Mouse (Mus musculus) hindbrain, embryonic 14.5 days (tissue): ENCODE data around the gene Cd3d. TPM values are rescaled to one million over a fixed set of nuclear protein-coding genes. Genes with fewer than 3 reads are reported as not detected.
"Not testable (repeated sequence)": the region's sequence is repeated elsewhere in the genome, so short reads cannot be mapped to it uniquely, and the experiment has no call there.

Experiments used
- ATAC-seq: fragments of 200-750 bp; cut with Nextera tagmentation; 2 replicates; pipeline ENCODE4 v1.8.0; 2017; ENCODE audit warnings: moderate number of reproducible peaks, mild to moderate bottlenecking, moderate TSS enrichment, moderate library complexity; ENCODE audit not compliant: low FRiP score
- DNase-seq: peaks from one replicate; pipeline ENCODE4 v3.0.0-alpha.2; 2015; ENCODE audit warnings: low spot score
- H3K27ac ChIP-seq: fragments of 300-500 bp; sonication (generic); 2 replicates; pipeline ENCODE4 v1.5.1; 2014; ENCODE audit warnings: mild to moderate bottlenecking, moderate library complexity
- H3K27me3 ChIP-seq: fragments of 300-500 bp; sonication (generic); 2 replicates; pipeline ENCODE4 v1.6.1; 2014; ENCODE audit warnings: mild to moderate bottlenecking, low read length, mixed read lengths; ENCODE audit not compliant: control insufficient read depth, insufficient read depth
- H3K36me3 ChIP-seq: fragments of 300-500 bp; sonication (generic); replicated peaks from 2 replicates; pipeline ENCODE4 v1.6.1; 2014; ENCODE audit not compliant: control insufficient read depth, insufficient read depth
- H3K4me1 ChIP-seq: fragments of 300-500 bp; sonication (generic); replicated peaks from 2 replicates; pipeline ENCODE4 v1.6.1; 2014; ENCODE audit warnings: antibody characterized with exemption, low read length, mixed read lengths; ENCODE audit not compliant: control insufficient read depth, insufficient read depth
- H3K4me2 ChIP-seq: fragments of 300-500 bp; sonication (generic); replicated peaks from 2 replicates; pipeline ENCODE4 v1.6.1; 2014; ENCODE audit warnings: mild to moderate bottlenecking, moderate library complexity
- H3K4me3 ChIP-seq: fragments of 300-500 bp; sonication (generic); replicated peaks from 2 replicates; pipeline ENCODE4 v1.5.1; 2014; ENCODE audit warnings: mild to moderate bottlenecking, low read length
- H3K9ac ChIP-seq: fragments of 300-500 bp; sonication (generic); 2 replicates; pipeline ENCODE4 v1.6.1; 2014
- H3K9me3 ChIP-seq: fragments of 300-500 bp; sonication (generic); 2 replicates; pipeline ENCODE4 v1.6.1; 2016; ENCODE audit warnings: low read length; ENCODE audit not compliant: control insufficient read depth
- WGBS: fragments of 180-500 bp; shearing (Covaris S2); extraction: QIAGEN DNeasy Blood & Tissue Kit; methylation state at CpG from one replicate; pipeline ENCODE4 v1.1.7; 2014; 5-methylcytosine and 5-hydroxymethylcytosine counted together
- polyA plus RNA-seq: library from polyadenylated mRNA; unstranded; fragments of >200 nt; fragmentation: Nextera tagmentation; extraction: Ambion mirVana; gene quantifications from 2 replicates; pipeline ENCODE4 v1.2.1, GENCODE M21; 2014

The Cd3d gene
- polyA plus RNA-seq, 1 experiment from 2014 or later, result not detected

GRCm38 (mm10) chr9:44967763-44968162, 13.8 kb upstream of the Cd3d start:
- not testable (repeated sequence) for H3K4me3 ChIP-seq, ATAC-seq, DNase-seq, H3K4me2 ChIP-seq, H3K27me3 ChIP-seq, H3K9me3 ChIP-seq, H3K36me3 ChIP-seq, H3K9ac ChIP-seq, H3K27ac ChIP-seq
- H3K4me1 ChIP-seq, result peaks cover 14% of the 10 kb centered on the region
- 84% methylated on average over 5 of the region's 5 CpGs for WGBS

- H3K4me3 ChIP-seq, result no peak overlapping the region
- ATAC-seq (no peak), DNase-seq (no peak)
- peaks cover 11% of the 10 kb centered on the region for H3K4me1 ChIP-seq
- H3K27me3 ChIP-seq, result peaks cover 17% of the 10 kb centered on the region
- H3K9me3 ChIP-seq, result no peaks in the 10 kb centered on the region
- WGBS, result 79% methylated on average over 1 of the region's 1 CpGs
- H3K36me3 ChIP-seq, result no peaks in the 10 kb centered on the region
- H3K27ac ChIP-seq, result no peak overlapping the region
- H3K4me2 ChIP-seq, result no peak overlapping the region
- no peak overlapping the region for H3K9ac ChIP-seq
These were observed 12.1 kb upstream of the Cd3d start for GRCm38 (mm10) chr9:44969450-44969849.

GRCm38 (mm10) chr9:44977813-44978212, 3.8 kb upstream of the Cd3d start:
- H3K27me3 ChIP-seq, result peaks cover 9% of the 10 kb centered on the region
- H3K36me3 ChIP-seq, result no peaks in the 10 kb centered on the region
- WGBS, result 77% methylated on average over 6 of the region's 6 CpGs
- ATAC-seq (no peak), DNase-seq (no peak)
- H3K4me1 ChIP-seq, result no peaks in the 10 kb centered on the region
- no peak overlapping the region for H3K4me3 ChIP-seq
- H3K9me3 ChIP-seq, result no peaks in the 10 kb centered on the region
- no peak overlapping the region for H3K4me2 ChIP-seq
- no peak overlapping the region for H3K9ac ChIP-seq
- no peak overlapping the region for H3K27ac ChIP-seq

- DNase-seq (no peak), ATAC-seq (no peak)
- no peaks in the 10 kb centered on the region for H3K4me1 ChIP-seq
- no peaks in the 10 kb centered on the region for H3K36me3 ChIP-seq
- no peak overlapping the region for H3K27ac ChIP-seq
- no peaks in the 10 kb centered on the region for H3K27me3 ChIP-seq
- H3K9ac ChIP-seq, result no peak overlapping the region
- no peak overlapping the region for H3K4me2 ChIP-seq
- WGBS, result 83% methylated on average over 7 of the region's 7 CpGs
- H3K4me3 ChIP-seq, result no peak overlapping the region
- H3K9me3 ChIP-seq, result no peaks in the 10 kb centered on the region
These were observed 1.8 kb upstream of the Cd3d start for GRCm38 (mm10) chr9:44979806-44980205.

GRCm38 (mm10) chr9:44980242-44980641, 1.3 kb upstream of the Cd3d start, which contains the start of gene Cd3g:
Gene Cd3g (minus strand): TSS chr9:44980431.
- Histone ChIP-seq H3K27me3 (no peaks in the 10 kb centered on the region), H3K36me3 (no peaks in the 10 kb centered on the region), H3K4me2 (no peak within 1 kb of the TSS), H3K4me3 (no peak within 1 kb of the TSS), H3K9me3 (no peaks in the 10 kb centered on the region), H3K4me1 (no peaks in the 10 kb centered on the region), H3K9ac (no peak within 1 kb of the TSS), H3K27ac (no peak within 1 kb of the TSS)
- ATAC-seq, result no peak
- DNase-seq, result no peak
- WGBS, result 82% methylated on average over 3 of the region's 3 CpGs

- Histone ChIP-seq H3K27ac (no peak overlapping the region), H3K27me3 (no peaks in the 10 kb centered on the region), H3K4me3 (no peak overlapping the region), H3K36me3 (no peaks in the 10 kb centered on the region), H3K4me2 (no peak overlapping the region), H3K9ac (no peak overlapping the region), H3K4me1 (no peaks in the 10 kb centered on the region), H3K9me3 (no peaks in the 10 kb centered on the region)
- WGBS, result 94% methylated on average over 2 of the region's 2 CpGs
- DNase-seq, result no peak
- ATAC-seq, result no peak
These were observed 482 bp upstream of the Cd3d start for GRCm38 (mm10) chr9:44981104-44981503.

- Histone ChIP-seq H3K4me3 (no peak overlapping the region), H3K9ac (no peak overlapping the region), H3K9me3 (no peaks in the 10 kb centered on the region), H3K36me3 (no peaks in the 10 kb centered on the region), H3K27me3 (no peaks in the 10 kb centered on the region), H3K4me1 (no peaks in the 10 kb centered on the region), H3K4me2 (no peak overlapping the region), H3K27ac (no peak overlapping the region)
- ATAC-seq (no peak), DNase-seq (no peak)
- WGBS, result 88% methylated on average over 8 of the region's 8 CpGs
These were observed 495 bp downstream of the Cd3d start for GRCm38 (mm10) chr9:44982081-44982480.

- ATAC-seq, result no peak
- Histone ChIP-seq H3K9ac (no peak overlapping the region), H3K4me1 (no peaks in the 10 kb centered on the region), H3K36me3 (no peaks in the 10 kb centered on the region), H3K9me3 (no peaks in the 10 kb centered on the region), H3K27ac (no peak overlapping the region), H3K4me2 (no peak overlapping the region), H3K4me3 (no peak overlapping the region), H3K27me3 (no peaks in the 10 kb centered on the region)
- 89% methylated on average over 3 of the region's 3 CpGs for whole genome bisulfite sequencing
- DNase-seq, result no peak
These were observed 945 bp downstream of the Cd3d start for GRCm38 (mm10) chr9:44982531-44982930.

GRCm38 (mm10) chr9:44983001-44983400, 1.4 kb downstream of the Cd3d start:
- Histone ChIP-seq H3K27me3 (no peaks in the 10 kb centered on the region), H3K4me3 (no peak overlapping the region), H3K9ac (no peak overlapping the region), H3K27ac (no peak overlapping the region), H3K4me1 (no peaks in the 10 kb centered on the region), H3K4me2 (no peak overlapping the region), H3K9me3 (no peaks in the 10 kb centered on the region), H3K36me3 (no peaks in the 10 kb centered on the region)
- DNase-seq (no peak), ATAC-seq (no peak)
- 86% methylated on average over 2 of the region's 2 CpGs for WGBS

- ATAC-seq, result no peak
- 88% methylated on average over 3 of the region's 3 CpGs for WGBS
- Histone ChIP-seq H3K4me1 (no peaks in the 10 kb centered on the region), H3K27me3 (no peaks in the 10 kb centered on the region), H3K9ac (no peak overlapping the region), H3K9me3 (no peaks in the 10 kb centered on the region), H3K27ac (no peak overlapping the region), H3K4me3 (no peak overlapping the region), H3K36me3 (no peaks in the 10 kb centered on the region), H3K4me2 (no peak overlapping the region)
- no peak for DNase-seq
These were observed 4.2 kb downstream of the Cd3d start for GRCm38 (mm10) chr9:44985721-44986161.
